Mouse (Mus musculus) adrenal gland, adult 18-20 months (tissue): Measurements from ENCODE around the gene Sesn2. TPM values are rescaled to one million over a fixed set of nuclear protein-coding genes. Genes with fewer than 3 reads are reported as not detected.
"Not testable (repeated sequence)": the region's sequence is repeated elsewhere in the genome, so short reads cannot be mapped to it uniquely, and the experiment has no call there.

Experiments
- DNase-seq, 2 experiments: peaks; one replicate each; pipeline ENCODE4 v3.0.0; 2021 to 2022; ENCODE audit warnings: low spot score in 2 of 2
- total RNA-seq, 2 experiments: library from RNA; stranded (reverse); gene quantifications; 1 replicate in 1 of 2; 2 replicates in 1 of 2; pipeline ENCODE4 v1.2.3; 2021

Sesn2 gene
- total RNA-seq, 2 experiments from 2014 or later: 20.5 to 21.5 TPM

DNA sequence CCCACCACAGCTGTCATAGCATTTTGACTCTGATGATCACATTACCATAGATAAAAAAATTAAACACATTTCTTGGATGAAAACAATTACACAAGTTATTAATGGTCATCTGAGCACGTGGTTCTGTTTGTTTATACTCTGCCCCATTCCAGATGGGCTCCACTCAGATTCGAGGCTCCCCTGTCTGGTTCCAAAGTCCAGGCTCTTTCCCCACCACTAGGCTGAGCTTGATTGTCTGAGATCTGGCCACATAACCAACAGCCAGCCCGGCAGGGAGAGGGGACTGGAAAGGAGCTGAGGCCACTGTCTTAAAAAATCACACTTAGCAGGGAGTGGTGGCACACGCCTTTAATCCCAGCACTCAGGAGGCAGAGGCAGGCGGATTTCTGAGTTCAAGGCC lies 25.5 kb downstream of the Sesn2 start:
- DNase-seq: no peak

DNA sequence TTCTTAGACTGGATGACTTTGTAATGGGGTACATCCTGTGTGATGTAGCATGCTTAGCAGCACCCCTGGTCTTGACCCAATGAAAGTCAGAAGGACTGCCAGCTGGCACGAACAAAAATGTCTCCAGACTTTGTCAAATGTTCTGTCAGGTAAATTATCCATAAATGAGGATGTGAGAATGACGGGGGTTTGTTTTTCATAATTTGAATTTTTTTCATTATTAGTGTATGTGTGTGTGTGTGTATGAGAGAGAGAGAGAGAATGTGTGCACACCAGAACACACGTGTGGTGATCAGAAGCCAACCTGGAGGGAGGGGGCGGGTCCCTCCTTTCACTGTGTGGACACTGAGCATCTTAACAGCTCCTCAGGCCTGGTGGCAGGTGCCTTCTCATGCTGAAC lies 26.1 kb downstream of the Sesn2 start:
- no peak for DNase-seq

DNA sequence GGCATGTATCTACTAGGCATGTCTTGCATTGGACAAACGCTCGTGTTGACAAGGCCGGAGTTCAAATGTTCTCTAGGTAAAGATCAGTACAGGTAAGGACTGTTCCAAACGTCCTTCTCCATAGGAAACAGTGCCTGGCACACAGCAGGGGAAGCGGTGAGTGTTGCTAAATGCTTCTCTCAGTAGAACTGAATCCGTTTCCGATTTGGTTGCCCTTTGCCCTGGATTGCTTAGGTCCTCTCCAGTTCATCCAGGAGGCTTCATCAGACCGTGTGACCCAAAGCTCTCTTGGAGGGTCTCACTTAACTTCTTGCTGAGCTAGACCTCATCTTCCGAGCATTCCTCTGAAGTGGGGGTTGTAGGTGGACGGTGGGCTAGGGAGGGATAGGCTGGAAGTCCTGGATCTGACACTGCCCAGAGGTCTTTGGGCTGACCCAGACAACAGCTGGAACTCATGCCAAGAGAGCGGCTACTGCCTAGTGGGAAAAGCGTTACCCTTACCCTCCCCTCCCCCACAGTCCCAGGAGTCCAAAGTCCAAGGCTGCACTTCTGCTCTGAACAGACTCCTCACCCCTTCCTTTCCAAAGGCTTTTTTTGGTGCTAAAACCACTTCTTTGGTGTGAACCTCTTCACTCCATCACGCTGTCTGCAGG lies 27.2 kb downstream of the Sesn2 start:
- peak in 1 of 2 experiments; percentile 42 for DNase-seq

DNA sequence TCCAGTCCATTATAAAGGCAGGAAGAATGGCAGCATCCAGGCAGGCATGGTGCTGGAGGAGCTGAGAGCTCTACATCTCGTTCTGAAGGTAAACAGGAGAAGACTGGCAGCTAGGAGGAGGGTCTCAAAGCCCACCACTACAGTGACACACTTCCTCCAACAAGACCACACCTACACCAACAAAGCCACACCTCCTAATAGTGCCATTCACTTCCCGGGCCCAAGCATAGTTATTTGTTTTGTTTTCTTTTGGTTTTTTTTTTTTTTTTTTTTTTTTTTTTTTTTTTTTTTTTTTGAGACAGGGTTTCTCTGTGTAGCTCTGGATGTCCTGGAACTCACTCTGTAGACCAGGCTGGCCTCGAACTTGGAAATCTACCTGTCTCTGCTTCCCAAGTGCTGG lies 28.2 kb downstream of the Sesn2 start:
- not testable (repeated sequence) for DNase-seq

DNA sequence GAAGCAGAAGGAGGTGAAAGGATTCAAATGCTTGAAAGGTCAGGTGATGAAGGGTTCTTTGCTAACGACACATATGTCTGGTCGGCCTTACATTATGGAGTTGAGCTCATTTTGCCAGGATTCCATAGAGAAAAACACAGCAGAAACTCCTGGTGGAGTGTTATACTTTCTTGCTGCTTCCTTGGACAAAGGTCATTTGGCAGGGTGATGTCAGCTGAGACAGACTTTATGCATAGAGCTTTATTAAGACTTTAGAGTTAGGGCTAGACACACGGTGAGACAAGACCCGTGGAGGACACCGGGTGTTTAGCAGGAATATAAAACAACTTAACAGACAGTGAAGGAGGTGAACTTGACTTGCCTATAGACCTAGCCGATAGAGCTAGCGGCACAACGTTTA lies 32.5 kb downstream of the Sesn2 start:
- DNase-seq: no peak

DNA sequence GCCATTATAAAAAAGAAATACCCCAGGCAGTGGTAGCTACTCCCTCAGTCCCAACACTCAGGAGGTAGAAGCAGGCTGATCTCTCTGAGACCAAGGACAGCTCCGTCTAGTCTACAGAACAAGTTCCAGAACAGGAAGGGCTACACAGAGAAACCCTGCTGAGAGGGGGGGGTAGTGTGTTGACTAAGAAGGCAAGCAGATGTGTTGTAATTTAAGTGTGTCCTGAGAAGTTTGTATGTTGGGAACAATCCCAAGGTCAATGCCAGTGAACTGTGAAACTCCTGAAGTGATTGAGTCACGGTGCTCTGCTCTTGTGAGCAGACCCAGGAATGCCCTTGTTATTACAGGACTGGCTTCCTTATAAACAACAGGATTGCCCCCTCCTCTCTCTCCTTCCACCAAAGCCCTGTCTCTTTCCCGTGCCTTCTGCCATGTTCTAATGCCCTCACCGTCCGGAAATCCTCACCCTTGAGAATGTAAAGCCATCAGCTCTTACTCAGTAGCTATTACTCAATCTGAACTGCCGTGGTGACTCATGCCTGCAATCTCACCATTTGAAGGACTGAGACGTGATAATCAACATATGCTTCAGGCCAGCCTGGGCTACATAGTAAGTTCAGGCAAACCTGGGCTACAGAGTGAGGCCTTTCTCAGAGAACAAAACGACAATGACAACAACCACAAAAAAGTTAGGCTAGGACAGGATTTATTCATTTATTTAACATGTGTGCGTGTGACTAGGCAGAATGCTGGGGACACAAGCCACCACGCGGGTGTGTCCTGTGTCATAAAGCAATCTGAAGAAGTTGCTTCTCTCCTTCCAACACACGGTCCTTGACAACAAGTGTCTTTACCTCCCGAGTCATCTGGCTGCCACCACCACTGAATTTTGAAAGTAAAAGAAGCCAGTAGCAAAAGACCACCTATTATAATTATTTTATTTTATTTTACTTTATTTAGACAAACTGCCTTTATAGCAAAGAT lies 34.1 kb downstream of the Sesn2 start:
- DNase-seq: peak in 1 of 2 experiments; percentile 26

DNA sequence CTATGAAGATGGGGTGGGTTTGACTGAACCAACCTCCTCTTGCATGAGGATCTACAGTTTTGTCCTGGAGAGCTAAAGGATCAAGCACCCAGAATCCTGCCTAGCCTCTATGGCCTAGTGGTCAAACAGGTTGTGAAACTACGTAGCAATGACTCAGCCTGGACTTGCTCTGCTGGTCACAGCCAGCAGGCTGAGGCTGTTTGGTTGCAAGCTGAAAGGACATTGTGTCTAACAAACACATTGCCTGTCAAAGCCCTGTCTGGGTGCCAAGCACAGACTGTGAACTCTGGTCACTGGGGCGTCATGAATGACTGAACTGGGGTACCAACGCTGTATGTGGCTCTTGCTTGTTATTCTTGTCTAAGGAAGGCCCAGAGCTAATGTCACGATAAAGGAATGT lies 35.7 kb downstream of the Sesn2 start:
- DNase-seq: no peak

DNA sequence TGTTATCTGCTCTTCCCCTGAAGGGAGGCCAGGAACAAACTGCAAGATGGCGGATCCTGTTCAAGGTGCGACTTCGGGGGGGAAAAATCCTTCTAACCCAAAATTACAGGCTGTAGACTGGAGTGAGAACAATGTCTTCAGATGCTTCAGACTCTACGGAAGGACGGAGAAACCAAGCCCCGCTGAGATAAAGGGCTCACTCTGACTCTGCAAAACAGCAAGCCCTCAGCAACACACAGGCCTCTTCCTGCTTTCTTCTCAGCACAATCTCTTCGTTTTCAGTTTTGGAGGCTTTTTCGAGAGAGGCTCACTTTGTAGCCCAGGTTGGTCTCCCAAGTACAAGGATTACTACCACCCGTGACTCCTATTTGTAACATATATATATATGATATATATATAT lies 36.9 kb downstream of the Sesn2 start:
- DNase-seq: no peak

DNA sequence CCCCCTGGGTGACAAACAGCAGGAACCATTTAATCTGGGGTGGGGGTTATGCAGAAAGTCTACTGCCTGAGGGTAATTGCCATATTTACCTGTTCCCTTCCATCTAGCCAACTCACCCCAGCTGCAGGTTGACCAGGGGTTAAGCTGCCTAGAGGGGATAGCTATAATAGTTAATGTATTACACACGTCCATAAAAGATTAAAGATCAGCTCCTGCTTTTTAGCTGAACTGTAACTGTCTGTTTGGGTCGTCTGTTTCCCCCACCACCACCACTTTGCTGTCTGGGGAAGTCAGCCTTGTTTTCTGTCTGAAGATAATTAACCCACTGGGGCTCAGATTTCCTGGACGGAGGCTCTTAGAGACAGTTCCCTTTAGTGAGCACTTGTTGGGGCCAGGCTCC lies 40.4 kb downstream of the Sesn2 start:
- DNase-seq: no peak

DNA sequence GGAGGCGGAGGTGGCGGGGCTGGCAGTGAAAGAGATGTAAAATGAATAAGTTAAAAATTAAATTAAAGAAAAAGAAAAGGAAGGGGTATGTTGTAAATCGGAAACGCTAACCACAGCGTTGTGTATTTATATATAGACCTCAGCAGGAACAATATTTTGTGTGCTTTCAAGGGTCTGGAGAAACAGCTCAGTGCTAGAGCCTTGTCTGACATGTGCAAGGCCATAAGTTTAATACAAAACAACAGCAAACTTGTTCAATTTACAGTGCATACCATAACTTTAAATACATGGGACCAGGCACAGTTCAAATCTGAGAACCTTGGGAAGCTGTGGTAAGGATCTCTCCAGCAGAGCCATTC lies 46.1 kb downstream of the Sesn2 start:
- no peak for DNase-seq

DNA sequence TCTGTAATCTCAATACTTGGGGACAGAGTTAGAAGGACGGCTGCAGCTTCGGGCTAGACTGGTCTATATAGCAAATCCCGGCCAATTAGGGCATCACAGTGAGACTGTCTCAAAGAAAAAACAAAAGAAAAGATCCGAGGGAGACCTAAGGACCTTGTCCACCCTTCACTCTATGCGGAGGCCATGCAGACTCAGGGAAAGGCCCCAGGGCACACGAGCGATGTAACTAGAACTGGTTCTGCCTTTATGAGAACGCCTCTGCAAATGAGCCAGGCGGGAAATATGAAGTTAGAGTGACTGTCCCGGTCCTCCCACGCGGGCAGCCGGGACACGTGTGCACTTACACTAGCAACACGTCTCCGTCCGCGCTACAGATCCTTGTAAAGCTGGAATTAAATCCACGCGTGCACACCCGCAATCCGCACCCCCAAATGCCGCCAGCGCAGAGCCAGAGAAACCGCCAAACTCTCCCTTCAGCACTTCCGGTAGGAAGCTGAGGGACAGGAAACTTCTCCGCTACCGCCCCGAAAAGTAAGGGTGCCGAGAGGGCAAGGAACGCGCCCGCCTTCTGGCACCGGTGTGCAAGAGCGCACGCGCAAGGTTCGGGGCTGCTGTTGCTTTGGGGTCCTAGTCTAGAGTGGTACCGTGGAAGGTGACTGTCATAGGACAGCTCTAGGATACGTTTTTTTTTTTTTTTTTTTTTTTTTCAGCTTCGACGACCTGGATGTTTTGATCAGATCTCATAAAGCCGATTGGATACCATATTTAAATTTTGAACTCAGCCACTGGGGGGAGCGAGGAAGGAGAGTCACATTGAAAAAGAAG lies 46.7 kb downstream of the Sesn2 start, which contains the start of gene Med18:
TSS of gene Med18 (minus strand) at position 492 of the 825 bp plus-strand sequence.
- peak; percentile 89 to 90 for DNase-seq

DNA sequence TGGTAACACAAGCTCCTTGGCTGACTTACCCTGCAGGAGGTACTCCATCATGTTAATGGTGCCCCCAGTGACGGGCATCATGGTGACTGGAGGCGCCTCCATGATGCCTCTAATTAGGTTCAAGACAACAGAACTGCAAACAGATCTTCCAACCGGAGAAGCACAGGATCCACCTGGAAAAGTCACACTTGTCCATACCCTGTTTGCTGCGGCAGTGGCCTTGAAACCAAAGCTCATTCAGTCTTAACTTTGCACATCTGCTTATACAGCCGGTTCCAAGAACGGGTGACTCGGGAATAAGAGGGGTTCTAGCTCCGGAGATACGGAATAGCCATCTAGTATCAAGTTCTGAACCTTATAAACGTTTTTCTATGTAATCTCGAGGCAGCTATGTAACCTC lies 47.5 kb downstream of the Sesn2 start:
- no peak for DNase-seq

DNA sequence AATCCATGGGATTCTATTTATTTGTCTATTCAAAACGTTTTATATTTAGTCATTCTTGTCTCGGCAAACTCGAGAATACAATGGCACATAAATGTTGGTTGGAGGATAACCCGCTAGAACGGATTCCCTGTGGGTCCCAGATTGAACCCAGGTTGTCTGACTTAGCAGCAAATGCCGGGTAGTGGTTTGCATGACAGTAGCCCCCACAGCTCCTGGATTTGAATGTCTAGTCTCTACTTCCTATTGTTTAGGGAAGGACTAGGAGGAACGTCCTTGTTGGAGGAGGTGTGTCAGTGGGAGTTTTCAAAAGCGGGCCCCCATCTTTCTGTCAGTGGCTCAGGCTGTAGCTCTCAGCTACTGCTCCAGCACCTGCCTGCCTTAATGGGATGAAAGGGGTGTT lies 50.1 kb downstream of the Sesn2 start:
- no peak for DNase-seq

DNA sequence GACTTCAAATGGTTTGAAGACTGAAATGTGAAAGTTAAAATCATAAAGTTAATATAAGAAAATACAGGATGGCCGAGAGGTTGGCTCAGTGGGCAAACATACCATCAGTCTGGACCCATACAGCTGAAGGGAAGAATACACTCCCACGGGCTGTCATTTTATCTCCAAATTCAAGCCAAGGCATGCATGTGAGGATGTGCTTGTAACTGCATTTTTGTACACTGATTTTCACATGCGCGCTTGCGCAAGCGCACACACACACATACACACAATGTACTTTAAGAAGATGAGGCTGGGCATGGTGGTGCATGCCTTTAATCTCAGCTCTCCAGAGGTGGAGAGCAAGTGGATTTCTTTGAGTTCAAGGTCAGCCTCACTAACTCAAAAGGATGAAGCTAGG lies 54.7 kb downstream of the Sesn2 start:
- no peak for DNase-seq

DNA sequence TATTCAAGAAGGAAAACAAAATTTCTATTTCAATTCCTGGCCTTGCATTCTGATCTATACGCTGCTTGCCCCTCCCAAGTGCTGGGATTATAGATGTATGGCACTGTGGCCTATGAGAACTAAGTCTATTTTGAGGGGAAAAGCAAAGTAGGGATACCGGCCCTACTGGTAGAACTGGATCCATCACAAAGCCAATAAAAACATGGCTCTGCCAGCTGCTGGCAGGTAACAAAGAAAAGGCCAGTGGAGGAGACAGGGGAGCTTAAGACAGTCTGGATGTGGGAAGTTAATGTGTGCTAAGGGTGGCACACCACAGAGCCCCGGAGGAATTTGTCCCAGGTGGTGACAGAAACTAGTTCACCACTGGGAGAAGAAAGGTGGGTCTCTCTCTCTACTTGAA lies 55.2 kb downstream of the Sesn2 start:
- DNase-seq: no peak

DNA sequence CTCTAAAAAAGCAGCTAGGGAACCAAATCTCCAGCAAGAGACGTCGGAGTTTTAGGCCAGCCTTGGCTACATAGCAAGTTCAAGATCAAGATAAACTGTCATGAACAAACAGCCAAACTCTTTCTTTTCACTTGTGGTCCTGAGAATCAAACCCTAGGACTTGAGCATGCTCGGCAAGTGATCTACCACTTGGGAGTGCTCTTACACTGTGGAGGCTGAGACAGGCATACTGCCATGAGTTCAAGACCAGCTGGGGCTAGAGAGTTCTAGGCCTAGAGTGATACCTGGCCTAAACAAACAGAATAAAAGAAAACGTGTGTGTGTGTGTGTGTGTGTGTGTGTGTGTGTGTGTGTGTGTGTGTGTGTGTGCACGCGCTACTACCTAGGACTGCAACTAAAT lies 56.1 kb downstream of the Sesn2 start:
- no peak for DNase-seq

DNA sequence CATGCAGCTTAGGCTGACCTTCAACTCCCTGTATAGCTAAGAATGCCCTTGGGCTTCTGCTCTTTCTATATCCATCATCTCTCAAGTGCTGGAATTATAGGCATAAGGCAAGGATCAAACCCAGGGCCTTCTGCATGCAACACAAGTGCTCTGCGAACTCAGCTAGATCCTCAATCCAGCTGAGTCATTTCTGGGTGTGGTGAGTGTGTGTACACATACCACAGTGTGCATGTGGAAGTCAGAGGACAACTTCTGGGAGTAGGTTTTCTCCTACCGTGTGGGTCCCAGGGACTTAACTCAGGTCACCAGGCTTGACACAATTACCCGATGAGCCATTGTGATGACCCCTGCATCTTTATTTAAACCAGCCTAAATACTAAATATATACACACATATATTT lies 60.5 kb downstream of the Sesn2 start:
- DNase-seq: no peak

DNA sequence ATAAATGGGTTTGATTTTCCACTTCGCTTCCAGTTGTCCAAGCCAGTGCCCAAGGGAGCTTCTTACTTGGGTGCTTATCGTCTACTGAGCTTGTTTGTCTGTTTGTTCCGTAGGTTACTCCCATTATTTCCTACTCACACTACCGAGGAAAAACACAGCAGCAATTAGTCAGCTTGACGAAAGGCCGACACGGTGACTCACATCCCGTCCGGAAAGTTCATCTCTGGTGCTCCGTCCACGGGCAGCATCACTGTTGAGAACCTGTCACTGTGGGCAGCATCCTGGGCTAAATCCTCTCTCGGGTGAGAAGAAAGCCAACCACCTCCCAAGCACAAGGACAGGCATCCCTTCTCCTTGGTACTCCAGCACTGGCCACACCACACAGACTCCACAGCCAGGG lies 64.2 kb downstream of the Sesn2 start:
- DNase-seq: peak in 1 of 2 experiments; percentile 26

DNA sequence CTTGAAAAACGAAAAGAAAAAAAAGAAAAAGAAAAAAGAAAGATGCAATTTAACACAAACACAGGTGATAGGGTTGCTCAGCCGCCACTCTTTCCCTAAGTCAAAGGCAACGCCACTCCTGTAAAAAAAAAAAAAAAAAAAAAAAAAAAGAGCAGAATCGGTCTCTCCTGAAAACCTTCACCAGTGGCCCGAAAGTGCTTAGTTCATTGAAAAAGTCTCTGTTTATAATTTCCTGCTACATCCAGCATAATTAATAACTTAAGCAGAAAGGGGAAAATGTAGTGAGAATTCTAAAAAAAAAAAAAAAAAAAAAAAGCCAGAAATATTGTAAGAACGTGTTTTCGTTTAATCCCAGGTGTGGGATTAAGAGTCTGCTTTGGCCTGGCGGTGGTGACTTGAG lies 65.8 kb downstream of the Sesn2 start:
- DNase-seq: no peak
